Mouse (Mus musculus): ENCODE results near the gene Rad21l. TPM values are rescaled to one million over a fixed set of nuclear protein-coding genes. Genes with fewer than 3 reads are reported as not detected.

Rad21l gene
- not detected in 2 replicates for polyA plus RNA-seq (2015; fragmentation: Nextera tagmentation; extraction: Ambion mirVana)

- Histone ChIP-seq H3K4me1 (replicated peaks) (peaks cover 3% of the 10 kb centered on the region; the same call in 1 of the 2 replicates), H3K9ac (replicated peaks) (no peak within 1 kb of the TSS), H3K4me3 (replicated peaks) (no peak within 1 kb of the TSS), H3K27me3 (peaks cover 11% of the 10 kb centered on the region), H3K4me2 (replicated peaks) (no peak within 1 kb of the TSS), H3K9me3 (no peaks in the 10 kb centered on the region), H3K36me3 (no peaks in the 10 kb centered on the region), H3K27ac (no peak within 1 kb of the TSS)
- WGBS = 86% methylated on average over 3 of the region's 3 CpGs
- no peak for ATAC-seq
Observed at GRCm38 (mm10) chr2:151668433-151668832, at the start of gene Rad21l. Rad21l (minus strand) TSS chr2:151668533.

DNA sequence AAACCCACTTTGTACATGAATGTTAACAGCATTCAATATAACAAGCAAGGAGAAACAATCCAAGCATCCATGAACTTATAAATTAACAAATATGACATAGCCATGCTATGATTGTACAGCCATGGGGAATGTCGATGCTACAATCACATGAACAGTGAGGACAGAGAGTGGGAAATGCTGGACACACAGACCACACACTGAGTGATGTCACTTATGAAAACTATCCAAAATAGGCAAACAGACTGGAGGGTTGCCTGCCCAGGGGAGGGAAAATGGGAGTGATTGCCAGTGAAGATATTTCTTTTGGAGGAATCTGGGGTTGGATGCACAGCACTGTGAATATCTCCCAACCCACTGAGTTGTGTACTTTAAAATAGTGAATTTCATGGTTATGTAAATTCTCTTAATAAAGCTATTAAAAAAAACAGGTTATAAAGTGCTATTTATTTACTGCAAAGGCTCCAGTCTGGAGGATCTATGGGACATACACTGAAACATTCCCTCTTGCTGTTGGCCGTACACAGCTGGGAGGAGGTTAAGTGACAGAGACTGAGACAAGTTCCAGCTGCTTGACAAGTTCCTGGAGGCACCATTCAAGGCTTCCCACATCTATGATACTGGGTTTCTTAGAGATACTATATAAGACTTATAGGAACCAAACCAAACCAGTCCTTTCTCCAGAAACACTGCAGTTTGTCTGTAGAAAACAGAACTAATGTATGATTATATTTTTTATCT is 48.2 kb upstream of the Rad21l start:
- Histone ChIP-seq H3K27ac (no peak overlapping the region), H3K36me3 (peaks cover 77% of the 10 kb centered on the region), H3K9ac (replicated peaks) (no peak overlapping the region), H3K27me3 (no peaks in the 10 kb centered on the region), H3K4me3 (replicated peaks) (no peak overlapping the region), H3K9me3 (no peaks in the 10 kb centered on the region), H3K4me1 (replicated peaks) (no peaks in the 10 kb centered on the region), H3K4me2 (replicated peaks) (no peak overlapping the region)
- whole genome bisulfite sequencing = 96% methylated on average over 2 of the region's 2 CpGs
- ATAC-seq = no peak

- no peak for ATAC-seq
- H3K4me1 ChIP-seq (replicated peaks) = no peaks in the 10 kb centered on the region
- H3K9ac ChIP-seq (replicated peaks) = no peak overlapping the region
- H3K36me3 ChIP-seq = peaks cover 78% of the 10 kb centered on the region
- no peaks in the 10 kb centered on the region for H3K9me3 ChIP-seq
- no peaks in the 10 kb centered on the region for H3K27me3 ChIP-seq
- H3K27ac ChIP-seq = no peak overlapping the region
- H3K4me3 ChIP-seq (replicated peaks) = no peak overlapping the region
- 96% methylated on average over 4 of the region's 4 CpGs for WGBS
- H3K4me2 ChIP-seq (replicated peaks) = no peak overlapping the region
Observed at GRCm38 (mm10) chr2:151715526-151715925, 47.2 kb upstream of the Rad21l start.

GRCm38 (mm10) chr2:151712647-151713046 is 44.3 kb upstream of the Rad21l start:
- no peak overlapping the region for H3K9ac ChIP-seq (replicated peaks)
- H3K27ac ChIP-seq = no peak overlapping the region
- WGBS = 42% methylated on average over 3 of the region's 3 CpGs
- H3K4me3 ChIP-seq (replicated peaks) = no peak overlapping the region
- peaks cover 59% of the 10 kb centered on the region for H3K36me3 ChIP-seq
- no peaks in the 10 kb centered on the region for H3K4me1 ChIP-seq (replicated peaks)
- no peaks in the 10 kb centered on the region for H3K9me3 ChIP-seq
- no peaks in the 10 kb centered on the region for H3K27me3 ChIP-seq
- no peak overlapping the region for H3K4me2 ChIP-seq (replicated peaks)
- ATAC-seq = no peak

DNA sequence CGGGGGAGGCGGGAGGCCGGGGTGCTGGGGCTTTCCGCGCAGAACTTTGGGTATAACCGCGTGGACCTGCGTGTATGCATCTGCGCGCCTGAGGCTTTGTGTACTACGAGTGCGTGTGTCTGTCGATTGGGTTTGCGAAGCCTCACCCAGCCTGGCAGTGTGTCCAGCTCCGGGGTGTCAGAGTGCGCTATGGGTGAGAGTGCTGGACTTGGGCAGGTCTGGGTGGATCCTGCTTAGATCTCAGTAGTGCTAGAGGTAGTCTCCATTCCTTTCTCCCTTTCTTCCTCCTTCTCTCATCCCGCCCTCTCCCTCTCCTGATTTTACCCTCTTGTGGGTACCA is 34.5 kb upstream of the Rad21l start:
- Histone ChIP-seq H3K27ac (peak overlapping the region; percentile 74), H3K9me3 (no peaks in the 10 kb centered on the region), H3K4me3 (replicated peaks) (peak overlapping the region; percentile 86), H3K9ac (replicated peaks) (peak overlapping the region; percentile 95), H3K4me2 (replicated peaks) (peak overlapping the region; percentile 94), H3K27me3 (peaks cover 23% of the 10 kb centered on the region), H3K36me3 (peaks cover 22% of the 10 kb centered on the region), H3K4me1 (replicated peaks) (peaks cover 24% of the 10 kb centered on the region)
- WGBS = 3% methylated on average over 17 of the region's 17 CpGs
- peak; percentile 68 for ATAC-seq

- peak overlapping the region; percentile 94 for H3K4me2 ChIP-seq (replicated peaks)
- H3K9me3 ChIP-seq = no peaks in the 10 kb centered on the region
- peaks cover 17% of the 10 kb centered on the region for H3K36me3 ChIP-seq
- WGBS = under 1% methylated on average over 78 of the region's 97 CpGs
- H3K27me3 ChIP-seq = peaks cover 23% of the 10 kb centered on the region
- peak overlapping the region; percentile 86 for H3K4me3 ChIP-seq (replicated peaks)
- ATAC-seq = peak; percentile 92
- H3K4me1 ChIP-seq (replicated peaks) = peaks cover 24% of the 10 kb centered on the region
- peak overlapping the region; percentile 95 for H3K9ac ChIP-seq (replicated peaks)
- peak overlapping the region; percentile 74 for H3K27ac ChIP-seq
Observed at GRCm38 (mm10) chr2:151702146-151702850, 34.0 kb upstream of the Rad21l start.

DNA sequence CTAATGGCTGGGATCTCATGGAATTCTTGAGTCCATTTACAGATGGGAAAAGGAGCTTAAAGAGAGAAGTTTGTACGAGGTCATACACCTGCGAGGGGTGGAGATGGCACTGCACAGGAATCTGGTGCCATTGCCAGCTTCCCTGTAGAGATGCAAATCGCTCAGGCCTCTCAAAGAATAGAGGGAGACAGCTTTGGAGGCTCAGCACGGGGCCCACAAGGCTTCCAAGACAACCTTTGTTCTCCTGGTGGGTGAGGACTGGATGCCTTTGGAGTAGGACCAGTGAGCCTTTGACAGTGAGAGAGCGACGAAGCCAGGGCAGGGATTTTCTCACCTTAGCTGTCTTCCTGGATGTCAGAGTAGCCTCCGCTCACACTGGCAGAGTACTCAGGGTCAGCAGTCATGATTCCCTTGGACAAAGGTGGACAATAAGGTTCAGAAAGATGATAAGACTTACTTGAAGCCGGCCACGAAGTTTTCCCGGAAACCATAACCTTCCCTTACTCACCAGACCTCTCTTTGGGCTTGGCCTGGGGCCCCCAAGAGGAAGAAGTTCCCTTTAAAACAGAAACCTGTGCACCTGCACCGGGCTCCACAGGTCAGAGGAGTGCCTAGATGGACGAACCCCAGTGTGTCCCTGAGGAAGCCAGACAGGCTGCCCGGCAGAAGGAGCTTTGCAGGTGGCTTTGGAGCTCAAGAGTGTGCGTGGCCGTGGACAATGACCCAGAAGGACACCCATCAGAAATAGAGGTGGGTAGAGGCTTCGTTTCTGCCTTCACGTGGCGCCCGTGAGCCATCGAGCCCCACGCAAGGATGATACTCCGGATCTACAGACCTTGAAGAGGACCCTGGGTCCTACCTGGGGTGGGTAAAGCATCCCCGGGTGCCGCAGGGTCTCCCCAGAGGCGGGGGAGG is 33.2 kb upstream of the Rad21l start, which contains the start of gene Tmem74b:
Gene Tmem74b (plus strand): TSS at position 778 of the 915 bp plus-strand sequence.
- Histone ChIP-seq H3K4me2 (replicated peaks) (peak within 1 kb of the TSS; percentile 94), H3K27ac (peak within 1 kb of the TSS; percentile 74), H3K9me3 (no peaks in the 10 kb centered on the region), H3K4me1 (replicated peaks) (peaks cover 24% of the 10 kb centered on the region), H3K9ac (replicated peaks) (peak within 1 kb of the TSS; percentile 95), H3K4me3 (replicated peaks) (peak within 1 kb of the TSS; percentile 86), H3K27me3 (peaks cover 23% of the 10 kb centered on the region), H3K36me3 (peaks cover 9% of the 10 kb centered on the region)
- 3% methylated on average over 25 of the region's 25 CpGs for WGBS
- no peak for ATAC-seq

GRCm38 (mm10) chr2:151682976-151683375 is 14.6 kb upstream of the Rad21l start:
- Histone ChIP-seq H3K27me3 (no peaks in the 10 kb centered on the region), H3K36me3 (no peaks in the 10 kb centered on the region), H3K4me2 (replicated peaks) (no peak overlapping the region), H3K4me3 (replicated peaks) (no peak overlapping the region), H3K4me1 (replicated peaks) (no peaks in the 10 kb centered on the region), H3K9ac (replicated peaks) (no peak overlapping the region), H3K9me3 (no peaks in the 10 kb centered on the region), H3K27ac (no peak overlapping the region)
- WGBS = 83% methylated on average over 4 of the region's 4 CpGs
- no peak for ATAC-seq

GRCm38 (mm10) chr2:151682357-151682756 is 14.0 kb upstream of the Rad21l start:
- H3K4me1 ChIP-seq (replicated peaks) = no peaks in the 10 kb centered on the region
- ATAC-seq = peak; percentile 87
- WGBS = 57% methylated on average over 3 of the region's 3 CpGs

GRCm38 (mm10) chr2:151676234-151676633 is 7.9 kb upstream of the Rad21l start:
- H3K9me3 ChIP-seq = no peaks in the 10 kb centered on the region
- H3K27me3 ChIP-seq = no peaks in the 10 kb centered on the region
- no peaks in the 10 kb centered on the region for H3K4me1 ChIP-seq (replicated peaks)
- H3K9ac ChIP-seq (replicated peaks) = no peak overlapping the region
- no peak overlapping the region for H3K4me3 ChIP-seq (replicated peaks)
- ATAC-seq = no peak
- H3K4me2 ChIP-seq (replicated peaks) = no peak overlapping the region
- no peaks in the 10 kb centered on the region for H3K36me3 ChIP-seq
- WGBS = 57% methylated on average over 2 of the region's 2 CpGs
- H3K27ac ChIP-seq = no peak overlapping the region

More at GRCm38 (mm10) chr2:151682357-151682756, 14.0 kb upstream of the Rad21l start:
- Histone ChIP-seq H3K4me2 (replicated peaks) (no peak overlapping the region), H3K36me3 (no peaks in the 10 kb centered on the region), H3K9ac (replicated peaks) (no peak overlapping the region), H3K9me3 (no peaks in the 10 kb centered on the region), H3K27me3 (no peaks in the 10 kb centered on the region), H3K27ac (no peak overlapping the region), H3K4me3 (replicated peaks) (no peak overlapping the region)

GRCm38 (mm10) chr2:151670968-151671329 is 2.6 kb upstream of the Rad21l start:
- peaks cover 3% of the 10 kb centered on the region; the same call in 1 of the 2 replicates for H3K4me1 ChIP-seq (replicated peaks)
- no peak overlapping the region for H3K27ac ChIP-seq
- no peaks in the 10 kb centered on the region for H3K36me3 ChIP-seq
- no peak overlapping the region for H3K9ac ChIP-seq (replicated peaks)
- H3K4me2 ChIP-seq (replicated peaks) = no peak overlapping the region
- no peaks in the 10 kb centered on the region for H3K9me3 ChIP-seq
- H3K4me3 ChIP-seq (replicated peaks) = no peak overlapping the region
- 64% methylated on average over 1 of the region's 1 CpGs for WGBS
- ATAC-seq = no peak; the same call in 1 of the 2 replicates
- peaks cover 11% of the 10 kb centered on the region for H3K27me3 ChIP-seq

Measured in midbrain, embryonic 13.5 days (tissue).